Mouse (Mus musculus) ES-E14 (cell line): Measurements from ENCODE around the gene Ddx60.

Experiments
- CHD2 ChIP-seq: IDR thresholded peaks from 2 replicates; pipeline ENCODE4 v1.6.1; 2014; ENCODE audit warnings: mild to moderate bottlenecking, low read depth, low read length, inconsistent platforms
- HCFC1 ChIP-seq: IDR thresholded peaks from 2 replicates; pipeline ENCODE4 v1.6.1; 2012; ENCODE audit warnings: low read length, inconsistent platforms, borderline replicate concordance; ENCODE audit not compliant: insufficient read depth
- MAFK ChIP-seq: IDR thresholded peaks from 2 replicates; pipeline ENCODE4 v1.6.1; 2014; ENCODE audit warnings: mild to moderate bottlenecking, low read depth, low read length, inconsistent platforms; ENCODE audit not compliant: insufficient read depth
- ZC3H11A ChIP-seq: IDR thresholded peaks from 2 replicates; pipeline ENCODE4 v1.6.1; 2012; ENCODE audit warnings: low read depth, mild to moderate bottlenecking, inconsistent platforms, low read length, borderline replicate concordance
- ZNF384 ChIP-seq: IDR thresholded peaks from 2 replicates; pipeline ENCODE4 v1.6.1; 2012; ENCODE audit warnings: low read depth, low read length, inconsistent platforms

- TF ChIP-seq ZNF384 = no peak
- TF ChIP-seq HCFC1 = no peak
- no peak for TF ChIP-seq MAFK
- no peak for TF ChIP-seq CHD2
- no peak for TF ChIP-seq ZC3H11A
Measured at GRCm38 (mm10) chr8:62014166-62014565, 86.3 kb downstream of the Ddx60 start.
